Mouse (Mus musculus): ENCODE measurements around the gene Zfp831.

DNA sequence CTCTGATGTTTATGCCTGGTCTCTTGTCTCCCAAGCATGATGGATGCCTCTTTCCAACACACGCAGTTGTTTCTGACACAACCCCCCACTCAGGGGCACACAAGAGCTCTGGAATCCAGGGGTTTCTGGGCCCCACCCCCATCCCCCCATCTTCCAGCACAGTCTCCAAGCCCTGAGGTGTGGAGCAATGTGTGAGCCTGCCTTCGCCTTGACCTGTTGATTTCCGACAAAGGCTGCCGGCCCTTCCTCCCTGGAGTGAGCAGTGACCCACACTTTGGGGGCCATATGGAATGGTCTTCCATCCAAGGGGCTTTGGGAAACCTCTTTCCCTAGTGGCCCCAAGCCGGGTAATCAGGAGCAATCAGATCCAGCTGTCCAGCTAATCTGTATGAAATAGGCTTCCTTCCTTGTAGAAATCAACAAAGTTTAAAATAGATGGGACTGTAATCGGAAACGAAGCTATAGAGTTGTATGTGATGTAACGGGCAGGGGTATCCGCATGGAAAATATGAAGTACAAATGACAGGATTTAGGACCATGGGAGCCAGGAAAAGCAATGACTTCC lies 44.2 kb upstream of the Zfp831 start:
- TF ChIP-seq CTCF (conservative IDR thresholded peaks at IDR 0.05 in 1 of 2, IDR thresholded peaks at IDR 0.05 in 1 of 2; ENCODE audit: low read depth in 2 of 2, low read length in 2 of 2) (no peak), SMC3 (IDR thresholded peaks at IDR 0.05; ENCODE audit: low read depth, low read length) (no peak), POLR2A (IDR thresholded peaks at IDR 0.05; ENCODE audit: low read depth, low read length) (no peak), PAX5 (IDR thresholded peaks at IDR 0.05; ENCODE audit: low read length) (no peak), BHLHE40 (IDR thresholded peaks at IDR 0.05; ENCODE audit: low read depth, low read length) (no peak), NRF1 (IDR thresholded peaks at IDR 0.05; ENCODE audit: low read depth, low read length) (no peak), MYC (IDR thresholded peaks at IDR 0.05; ENCODE audit: low read depth, low read length) (no peak), POLR2AphosphoS2 (IDR thresholded peaks at IDR 0.05; ENCODE audit: low read depth, low read length) (no peak), JUND (conservative IDR thresholded peaks at IDR 0.05; ENCODE audit: low read depth, low read length) (no peak)
